Mouse (Mus musculus) A20 (cell line): ENCODE results near the gene Ube4b.
"Not testable (repeated sequence)": the region's sequence is repeated elsewhere in the genome, so short reads cannot be mapped to it uniquely, and the experiment has no call there.

Experiments
- DNase-seq: peaks from one replicate; pipeline ENCODE4 v3.0.0-alpha.2; 2011; ENCODE audit warnings: low read depth, low spot score

The Ube4b gene

DNA sequence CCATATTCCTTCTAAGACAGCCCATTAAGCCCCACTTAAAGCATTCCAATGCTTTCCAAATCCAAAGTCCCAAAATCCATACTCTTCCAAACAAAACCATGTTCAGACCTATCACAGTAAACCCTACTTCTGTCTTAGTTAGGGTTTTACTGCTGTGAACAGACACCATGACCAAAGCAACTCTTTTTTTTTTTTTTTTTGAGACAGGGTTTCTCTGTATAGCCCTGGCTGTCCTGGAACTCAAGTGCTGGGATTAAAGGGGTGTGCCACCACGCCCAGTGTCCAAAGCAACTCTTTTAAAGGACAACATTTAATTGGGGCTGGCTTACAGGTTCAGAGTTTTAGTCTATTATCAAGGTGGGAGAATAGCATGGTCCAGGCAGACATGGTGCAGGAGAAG lies 5.3 kb upstream of the Ube4b start:
- not testable (repeated sequence) for DNase-seq

DNA sequence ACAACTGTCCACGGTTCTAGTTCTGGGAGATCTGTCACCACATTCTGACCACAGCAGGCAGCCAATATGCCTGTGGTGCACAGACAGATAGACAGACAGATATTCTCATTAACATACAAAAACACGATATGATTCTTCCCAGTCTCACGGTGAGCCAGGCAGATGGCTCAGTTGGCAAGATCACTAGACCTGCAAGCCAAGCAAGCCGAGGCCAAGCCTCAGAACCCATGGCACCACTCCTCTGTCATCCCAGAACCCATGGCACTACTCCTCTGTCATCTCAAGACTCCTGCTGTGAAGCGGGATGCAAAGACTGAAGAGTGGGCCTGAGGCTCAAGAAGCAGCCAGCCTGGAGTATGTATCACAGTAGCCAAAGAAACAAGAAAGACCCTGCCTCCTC lies 3.0 kb upstream of the Ube4b start:
- no peak for DNase-seq

DNA sequence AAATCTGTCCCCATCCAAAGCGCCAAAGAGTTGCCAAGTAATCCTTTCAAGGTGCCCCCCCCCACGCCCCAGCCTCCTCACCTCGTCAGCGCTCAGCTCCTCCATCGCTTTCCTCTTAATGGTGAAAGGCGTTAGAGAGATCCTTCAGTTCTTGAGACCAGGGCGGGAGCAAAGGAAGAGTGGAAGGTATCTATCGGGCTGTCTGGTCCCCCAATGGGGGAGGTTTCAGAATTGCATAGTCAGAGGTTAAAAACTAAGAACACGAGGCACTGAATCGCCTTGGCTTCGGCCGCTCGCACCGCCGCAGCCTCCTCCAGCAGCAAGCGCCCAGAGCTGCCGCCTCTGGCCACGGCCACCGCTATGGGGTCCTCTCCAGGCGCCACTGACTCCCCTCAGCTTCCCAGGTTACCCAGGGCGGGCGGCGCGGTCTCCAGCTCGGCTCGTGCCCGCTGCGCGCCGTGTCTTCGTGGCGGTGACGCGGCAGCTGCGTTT lies 702 bp downstream of the Ube4b start:
- no peak for DNase-seq

DNA sequence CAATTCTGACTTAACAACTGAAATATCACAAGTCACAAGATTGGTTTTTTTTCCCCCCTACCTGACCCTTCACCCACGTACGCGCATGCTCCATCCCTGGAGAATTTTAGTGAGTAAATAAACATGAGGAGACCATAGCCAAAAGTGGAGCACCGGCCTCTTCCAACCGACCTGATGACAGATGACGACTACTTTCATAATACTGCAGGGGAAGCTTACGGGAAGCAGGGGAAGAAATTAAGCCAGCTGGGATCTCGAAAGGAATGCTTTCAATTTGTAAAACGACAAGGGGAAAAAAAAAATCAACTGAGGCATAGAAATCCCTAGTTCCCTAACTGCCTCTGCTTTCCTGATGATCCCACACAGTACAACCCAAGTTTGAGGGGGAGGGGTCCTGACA lies 1.8 kb downstream of the Ube4b start:
- no peak for DNase-seq

DNA sequence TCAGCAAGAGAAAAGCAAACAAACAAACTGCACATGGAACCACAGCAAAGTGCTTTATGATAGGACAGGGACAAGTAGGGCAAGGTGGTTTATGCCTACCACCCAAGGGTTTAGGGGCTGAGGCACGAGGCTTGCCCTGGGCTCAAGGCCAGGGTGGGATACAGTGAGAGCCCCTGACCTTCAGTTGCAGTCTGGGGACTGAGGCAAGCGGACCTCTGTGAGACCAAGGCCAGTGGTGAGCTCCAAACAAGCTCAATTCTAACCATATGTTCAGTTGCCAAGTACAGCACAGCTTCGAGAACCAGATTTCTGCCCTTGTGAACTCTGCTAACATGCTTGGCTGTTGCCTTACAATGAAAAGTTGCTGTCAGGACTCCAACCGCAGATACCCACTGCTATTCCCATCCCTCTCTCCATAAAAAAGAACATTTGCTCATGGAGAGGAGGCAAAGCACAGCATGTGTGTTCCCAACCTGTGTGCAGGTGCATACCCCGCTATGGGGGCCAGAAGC lies 8.6 kb downstream of the Ube4b start:
- DNase-seq: no peak

DNA sequence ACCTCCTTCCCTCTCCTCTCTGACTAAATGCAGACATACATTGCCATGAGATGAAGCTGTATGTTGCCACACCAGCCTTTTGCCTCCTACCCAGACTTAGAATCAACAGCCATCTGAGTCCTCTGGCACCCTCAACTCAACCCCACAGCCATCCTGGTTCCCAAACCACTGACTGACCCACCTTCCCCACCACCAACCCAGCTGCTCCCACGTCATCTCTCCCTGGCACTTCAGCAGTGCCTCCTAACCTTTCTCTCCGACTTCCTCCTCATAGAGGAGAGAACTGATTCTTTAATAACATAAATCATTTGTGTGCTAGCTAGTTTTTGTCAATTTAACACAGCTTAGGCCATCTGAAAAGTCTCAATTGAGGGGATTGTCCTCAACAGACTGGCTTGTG lies 9.6 kb downstream of the Ube4b start:
- no peak for DNase-seq

DNA sequence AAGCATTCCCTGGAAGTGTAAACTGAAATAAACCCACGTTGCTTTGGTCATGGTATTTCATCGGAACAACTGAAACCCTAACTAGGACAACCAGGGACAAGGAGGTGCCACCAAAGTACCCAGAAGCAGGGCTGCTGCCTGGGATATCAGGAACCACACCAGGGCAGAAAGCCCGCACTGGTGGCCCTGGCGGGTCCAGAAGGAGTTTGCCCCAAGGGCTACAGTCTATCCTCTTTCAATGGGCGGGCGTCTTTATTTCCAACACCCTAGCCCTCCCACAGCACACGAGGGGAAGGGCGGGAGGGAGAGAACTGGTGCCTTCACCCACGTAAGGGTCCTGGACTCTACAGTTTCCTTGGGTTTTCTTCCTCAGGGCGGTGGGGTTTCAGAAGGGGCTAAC lies 10.1 kb downstream of the Ube4b start:
- DNase-seq: no peak

DNA sequence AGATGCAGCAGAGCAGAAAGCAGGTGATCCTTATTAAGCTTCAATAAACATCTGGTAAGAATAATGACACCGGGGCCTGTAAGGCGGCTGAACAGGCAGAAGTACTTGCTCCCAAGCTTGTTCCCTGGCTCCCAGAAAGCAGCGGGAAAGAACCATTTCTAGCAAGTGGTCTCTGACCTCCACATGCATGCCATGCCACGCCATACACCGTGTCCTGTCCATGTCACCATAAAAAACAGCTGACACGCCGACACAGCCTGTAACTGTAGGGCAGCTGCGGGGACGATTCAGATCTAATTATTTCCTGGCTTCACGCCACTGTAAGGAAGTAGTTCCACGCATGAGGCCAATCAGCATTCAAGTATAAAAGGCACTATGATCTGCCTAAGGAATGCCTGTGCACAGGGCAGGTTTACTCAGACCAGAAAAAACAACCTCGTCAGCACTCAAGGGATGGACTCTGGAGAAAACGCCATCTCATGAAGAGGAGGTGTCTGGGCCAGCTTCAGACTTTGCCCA lies 10.8 kb downstream of the Ube4b start:
- DNase-seq: no peak

DNA sequence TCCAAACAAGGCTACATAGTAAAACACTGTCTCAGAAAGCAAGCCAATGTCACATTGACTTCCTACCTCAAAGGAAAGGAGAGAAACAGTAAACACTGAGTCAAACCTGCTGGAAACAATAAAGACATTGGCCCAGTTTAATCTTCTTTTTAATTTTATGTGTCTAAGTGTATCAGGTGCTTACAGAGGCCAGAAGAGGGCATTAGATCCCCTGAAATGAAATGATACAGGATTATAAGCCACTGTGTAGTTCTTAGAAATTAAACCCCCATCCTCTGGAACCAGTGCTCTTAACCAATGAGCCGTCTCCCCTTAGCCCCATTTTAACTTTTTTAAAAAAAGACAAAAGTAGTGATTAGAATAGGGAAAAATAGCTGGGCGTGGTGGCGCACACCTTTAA lies 12.3 kb downstream of the Ube4b start:
- no peak for DNase-seq

DNA sequence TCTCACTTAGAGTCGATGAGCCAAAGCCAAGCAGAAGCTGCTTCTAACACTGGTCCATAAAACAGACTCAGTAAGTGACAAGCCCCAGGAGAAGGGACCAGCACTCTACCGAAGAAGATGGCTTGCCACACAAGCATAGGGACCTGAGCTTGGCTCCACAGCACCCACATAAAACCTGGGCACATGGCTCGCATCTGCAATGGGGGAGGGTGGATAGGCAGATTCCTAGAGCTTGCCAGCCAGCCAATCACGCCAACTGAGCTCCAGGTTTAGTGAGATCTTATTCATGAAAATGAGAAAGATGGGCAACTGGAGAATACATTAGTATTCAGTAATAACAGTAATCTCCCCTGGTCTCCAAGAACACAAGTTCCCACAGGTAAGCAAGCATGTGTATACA lies 16.8 kb downstream of the Ube4b start:
- DNase-seq: no peak

DNA sequence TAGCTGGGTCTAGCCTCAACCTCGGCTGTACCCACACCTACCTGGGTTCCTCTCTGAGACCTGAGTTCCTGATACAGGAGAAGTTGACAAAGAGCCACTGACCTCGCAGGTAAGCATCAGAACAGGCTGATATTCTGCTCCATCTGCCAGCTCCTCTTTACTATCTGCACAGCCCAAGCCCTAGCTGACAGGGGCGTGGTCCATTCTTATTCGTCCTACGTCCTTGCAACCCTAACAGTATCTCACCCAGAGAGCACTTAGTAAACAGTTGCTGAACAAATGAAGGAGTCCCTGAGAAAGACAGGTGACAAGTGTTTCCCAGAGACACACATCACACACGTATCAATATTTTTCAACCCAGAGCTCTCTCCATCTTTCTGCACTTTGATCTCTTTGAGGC lies 18.2 kb downstream of the Ube4b start:
- no peak for DNase-seq

DNA sequence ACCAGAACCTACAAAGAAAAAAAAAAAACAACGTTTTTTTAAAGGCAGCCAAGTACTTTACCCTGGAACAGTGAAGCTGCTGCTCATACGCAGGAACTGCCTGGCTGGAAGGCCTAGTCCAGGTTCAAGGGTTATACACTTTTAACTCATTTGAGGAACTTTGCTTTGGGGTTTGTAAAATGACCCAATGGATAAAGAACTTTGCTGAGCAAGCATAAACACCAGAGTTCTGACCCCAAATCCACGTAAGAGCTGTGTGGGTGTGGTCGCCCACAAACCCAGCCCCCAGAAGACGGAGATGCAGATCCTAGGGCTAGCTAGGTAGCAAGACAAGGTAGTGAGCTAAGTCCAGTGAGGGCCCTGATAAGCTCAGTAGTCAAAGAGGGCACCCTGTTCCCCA lies 19.1 kb downstream of the Ube4b start:
- DNase-seq: no peak

DNA sequence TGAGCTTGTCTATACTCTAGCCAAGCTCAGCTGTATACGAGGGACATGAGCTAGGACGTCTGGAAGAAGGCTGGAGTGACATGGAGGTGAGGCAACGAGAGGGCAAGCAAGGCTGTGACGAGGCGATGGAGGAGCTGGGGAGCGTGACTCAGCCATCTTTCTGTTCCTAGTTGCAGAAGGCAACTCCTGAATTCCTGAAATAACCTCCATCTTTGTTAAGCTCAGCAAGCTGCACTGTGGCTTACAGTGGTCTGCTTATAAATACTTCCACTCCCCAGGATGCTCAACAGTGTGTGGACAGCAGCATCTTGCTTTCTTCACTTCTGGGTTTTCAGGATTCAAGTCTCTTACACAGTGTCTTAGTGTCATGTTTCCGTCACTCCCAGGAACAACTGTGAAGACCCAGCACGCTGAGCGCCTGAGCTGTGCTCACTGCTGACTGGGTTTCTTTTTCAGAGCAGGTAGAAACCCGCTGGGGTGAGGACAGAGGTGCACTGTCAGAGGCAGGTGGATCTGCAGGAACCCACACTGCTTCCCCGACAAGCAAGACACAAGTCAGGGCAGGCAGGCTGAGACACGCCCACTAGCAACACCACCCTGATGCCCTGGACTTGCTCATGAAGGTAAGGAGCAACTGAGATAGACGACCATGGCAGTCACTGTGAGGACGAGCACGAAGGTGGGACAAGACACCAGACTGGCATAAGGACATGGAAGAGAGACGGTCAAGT lies 20.7 kb downstream of the Ube4b start:
- DNase-seq: no peak

DNA sequence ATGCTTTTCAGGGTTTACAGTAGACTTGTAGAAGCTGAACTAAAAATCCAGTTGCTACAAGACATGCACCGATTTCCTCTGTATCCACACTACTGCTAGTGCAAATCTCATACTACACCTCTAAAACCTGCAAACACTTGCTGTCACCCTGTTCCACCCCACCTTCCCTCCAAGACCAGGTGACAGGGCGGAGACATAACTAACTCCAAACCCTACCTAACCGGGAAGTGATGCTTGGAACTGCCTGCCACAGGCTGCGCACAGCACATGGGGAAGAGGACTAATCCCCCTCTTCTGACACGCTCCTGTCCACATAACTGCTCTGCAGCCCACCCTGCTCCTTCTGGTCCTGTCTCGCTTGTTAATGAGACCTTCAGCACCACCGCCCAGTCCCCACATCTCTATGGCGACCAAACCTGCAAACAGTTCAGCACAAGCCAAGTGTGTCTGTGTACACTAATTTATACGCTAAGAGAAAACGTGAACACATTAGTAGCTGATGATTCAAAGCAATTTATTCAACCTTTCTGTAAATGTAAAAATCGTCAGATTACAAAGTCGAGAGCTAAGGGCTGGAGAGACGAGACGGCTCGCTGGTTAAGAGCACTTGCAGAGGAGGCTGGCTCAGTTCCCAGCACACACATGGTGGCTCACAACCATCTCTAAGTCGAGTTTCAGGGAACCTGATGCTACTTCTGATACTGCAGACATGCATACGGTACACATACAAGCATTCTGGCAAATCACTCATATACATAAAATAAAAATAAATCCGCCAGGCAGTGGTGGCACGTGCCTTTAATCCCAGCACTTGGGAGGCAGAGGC lies 21.7 kb downstream of the Ube4b start:
- DNase-seq: no peak

DNA sequence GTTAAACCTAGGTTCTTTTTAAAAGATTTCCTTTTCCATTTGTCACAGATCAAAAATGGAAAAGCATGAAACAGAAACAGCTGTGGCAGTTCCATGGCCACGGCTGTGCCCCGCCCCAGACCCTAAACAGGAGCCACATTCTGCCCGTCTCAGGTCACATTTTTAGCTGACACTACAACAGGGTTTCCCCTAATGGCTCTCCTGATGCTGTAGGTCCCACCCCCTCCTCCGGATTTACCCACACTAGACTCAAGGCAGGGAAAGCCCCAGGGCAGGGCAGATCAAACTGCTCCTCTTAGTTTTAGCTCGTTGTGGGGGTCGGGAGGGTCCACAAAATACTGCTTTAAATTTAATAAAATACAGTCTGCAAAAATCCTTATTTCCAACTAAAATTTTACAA lies 23.5 kb downstream of the Ube4b start:
- peak; percentile 86 for DNase-seq

DNA sequence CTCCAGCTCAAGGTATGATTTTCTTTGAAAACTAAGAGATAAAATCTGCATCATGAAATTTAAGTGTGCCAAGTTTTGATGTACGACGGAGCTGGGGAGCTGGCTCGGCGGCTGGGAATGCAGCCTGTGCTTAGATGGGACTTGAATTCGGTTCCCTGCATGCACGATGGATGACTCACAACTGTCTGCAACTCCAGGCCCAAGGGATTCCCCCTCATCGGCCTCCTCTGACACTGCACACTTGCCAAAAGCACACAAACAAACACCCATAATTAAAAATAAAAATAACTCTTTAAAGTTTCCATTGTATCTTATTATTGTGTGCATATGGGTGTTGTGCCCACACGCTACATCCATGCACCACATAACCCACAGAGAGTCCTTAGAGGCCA lies 25.0 kb downstream of the Ube4b start:
- peak; percentile 52 for DNase-seq

DNA sequence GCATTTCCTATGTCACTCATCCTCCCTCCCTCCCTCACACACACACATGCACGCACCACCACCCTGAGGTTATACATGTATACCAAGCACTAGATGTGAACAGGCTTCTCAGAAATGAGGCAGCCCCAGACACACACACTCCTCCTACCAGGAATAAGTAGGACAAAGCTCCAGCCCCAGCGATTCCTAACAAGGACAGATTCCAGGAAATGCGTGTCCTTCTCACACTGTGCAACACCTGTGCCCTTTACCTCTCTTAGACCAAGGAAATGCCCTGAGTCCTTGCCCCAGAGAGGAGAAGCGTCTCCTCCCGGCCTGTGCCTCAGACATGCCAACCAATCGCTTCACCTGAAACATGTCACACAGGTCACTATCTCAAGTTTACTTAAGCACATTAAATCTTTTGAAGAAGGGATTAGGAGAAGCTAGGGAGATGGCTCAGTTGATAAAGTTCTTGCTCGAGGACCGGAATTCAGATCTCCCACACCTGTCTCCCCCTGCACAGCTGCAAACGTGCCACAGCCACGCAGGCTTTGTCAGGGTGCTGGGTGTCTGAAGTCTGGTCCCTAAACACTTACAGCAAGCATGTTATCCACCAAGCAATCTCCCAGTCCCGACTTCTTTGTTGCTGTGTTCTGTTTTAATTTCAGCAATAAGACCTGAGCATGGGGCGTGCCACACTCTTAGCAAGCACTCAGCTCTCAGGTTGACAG lies 25.5 kb downstream of the Ube4b start:
- peak; percentile 33 for DNase-seq

DNA sequence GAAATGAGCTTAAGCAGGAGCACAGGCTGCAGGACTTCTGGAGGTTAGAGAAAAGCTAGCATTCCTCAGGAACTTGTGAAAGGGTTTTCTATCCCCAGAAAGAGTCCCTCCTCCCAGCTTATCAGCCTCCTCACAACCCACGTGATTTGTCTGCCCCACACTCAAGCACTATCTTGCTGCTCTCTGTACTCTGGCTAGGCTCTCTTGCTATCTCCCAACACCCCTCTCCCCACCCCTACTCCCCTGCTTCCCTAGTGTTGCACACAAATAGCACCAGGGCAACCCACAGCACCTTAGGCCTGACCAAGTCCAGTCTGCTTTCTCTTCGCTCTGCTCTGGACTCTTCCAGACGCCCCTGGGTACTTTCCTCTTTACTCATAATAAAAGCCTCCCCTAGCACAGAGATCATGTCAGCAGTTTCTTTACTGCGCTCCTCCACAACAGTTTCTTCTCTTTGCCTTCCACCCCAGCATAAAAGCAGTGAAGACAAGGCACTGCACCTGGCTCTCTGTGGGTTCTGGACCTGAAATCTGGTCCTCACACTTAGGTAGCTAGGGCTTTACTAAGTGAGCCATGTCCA lies 27.1 kb downstream of the Ube4b start:
- DNase-seq: peak; percentile 29

DNA sequence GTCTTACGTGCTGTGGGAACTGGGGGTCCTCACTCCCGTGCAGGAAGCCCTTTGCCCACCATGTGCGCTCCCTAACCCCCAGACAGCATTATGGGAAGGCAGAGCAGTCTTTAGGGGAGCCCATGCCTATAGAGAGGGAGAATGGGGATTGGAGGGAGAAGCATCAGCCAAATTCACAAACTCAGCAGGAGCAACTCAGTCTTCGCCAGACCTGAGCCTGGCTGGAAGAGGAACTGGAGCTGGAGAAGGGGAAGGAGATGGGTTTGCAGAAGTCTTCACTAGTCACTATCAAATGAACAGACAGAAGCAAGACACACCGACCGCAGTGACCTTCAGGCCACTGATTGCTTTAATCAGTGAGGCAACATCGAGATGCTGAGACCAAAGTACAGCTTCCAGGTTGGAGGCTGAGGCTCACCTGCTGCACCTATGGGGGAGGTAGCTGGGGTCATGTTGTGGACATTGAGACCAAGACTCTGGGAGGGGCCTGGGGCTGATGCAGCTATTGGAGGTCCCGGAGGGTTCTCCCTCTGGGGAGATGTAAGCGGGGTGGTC lies 28.3 kb downstream of the Ube4b start:
- no peak for DNase-seq

DNA sequence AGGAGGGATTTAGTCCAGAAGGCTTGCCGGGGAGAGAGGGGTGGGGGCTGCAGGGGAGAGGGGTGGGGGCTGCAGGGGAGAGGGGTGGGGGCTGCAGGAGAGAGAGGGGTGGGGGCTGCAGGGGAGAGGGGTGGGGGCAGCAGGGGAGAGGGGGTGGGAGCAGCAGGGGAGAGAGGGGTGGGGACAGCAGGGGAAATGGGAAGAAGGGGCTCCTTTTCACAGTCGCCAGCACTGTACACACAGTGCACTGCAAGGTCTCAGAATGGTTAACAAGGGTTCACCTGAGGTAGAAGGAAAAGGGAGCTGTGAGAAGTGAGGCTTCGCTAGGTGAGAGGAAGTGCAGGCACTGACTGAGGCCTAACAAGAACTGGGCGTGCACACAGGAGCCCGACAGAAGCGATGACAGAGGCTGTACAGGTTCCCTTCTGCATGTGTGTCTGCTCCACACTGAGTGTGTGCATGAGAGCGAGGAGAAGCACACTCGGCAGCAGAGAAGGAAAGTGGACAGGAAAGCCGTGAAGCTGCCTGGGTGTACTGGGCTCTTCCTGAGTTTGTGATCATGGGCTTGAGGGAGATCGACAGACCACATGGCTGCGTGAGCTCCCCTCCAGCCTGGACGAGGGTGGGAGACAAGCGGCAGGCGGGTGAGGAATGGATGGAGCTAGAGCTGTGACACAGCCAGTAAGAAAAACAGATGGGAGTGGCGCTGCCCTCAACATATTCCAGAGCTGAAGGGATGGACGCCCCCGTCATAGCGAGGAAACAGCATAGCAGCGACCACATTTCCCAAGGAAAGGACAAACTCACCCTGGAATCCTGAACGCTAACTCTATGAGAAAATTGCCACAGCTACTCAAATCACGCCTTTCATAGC lies 29.9 kb downstream of the Ube4b start:
- DNase-seq: no peak
